Mouse (Mus musculus) urinary bladder, adult 2 months (tissue): Measurements from ENCODE around the gene Lrp4. TPM values are rescaled to one million over a fixed set of nuclear protein-coding genes. Genes with fewer than 3 reads are reported as not detected.

ENCODE experiments used
- DNase-seq: peaks from one replicate; pipeline ENCODE4 v3.0.0; 2022; ENCODE audit warnings: low spot score
- polyA plus RNA-seq: library from polyadenylated mRNA; depleted of rRNA; stranded (reverse); fragments of >200 nt; gene quantifications from 2 replicates; pipeline ENCODE4 v1.2.3, GENCODE M21; 2012

Gene Lrp4
- polyA plus RNA-seq, 1 experiment, result 4.4 TPM

DNA sequence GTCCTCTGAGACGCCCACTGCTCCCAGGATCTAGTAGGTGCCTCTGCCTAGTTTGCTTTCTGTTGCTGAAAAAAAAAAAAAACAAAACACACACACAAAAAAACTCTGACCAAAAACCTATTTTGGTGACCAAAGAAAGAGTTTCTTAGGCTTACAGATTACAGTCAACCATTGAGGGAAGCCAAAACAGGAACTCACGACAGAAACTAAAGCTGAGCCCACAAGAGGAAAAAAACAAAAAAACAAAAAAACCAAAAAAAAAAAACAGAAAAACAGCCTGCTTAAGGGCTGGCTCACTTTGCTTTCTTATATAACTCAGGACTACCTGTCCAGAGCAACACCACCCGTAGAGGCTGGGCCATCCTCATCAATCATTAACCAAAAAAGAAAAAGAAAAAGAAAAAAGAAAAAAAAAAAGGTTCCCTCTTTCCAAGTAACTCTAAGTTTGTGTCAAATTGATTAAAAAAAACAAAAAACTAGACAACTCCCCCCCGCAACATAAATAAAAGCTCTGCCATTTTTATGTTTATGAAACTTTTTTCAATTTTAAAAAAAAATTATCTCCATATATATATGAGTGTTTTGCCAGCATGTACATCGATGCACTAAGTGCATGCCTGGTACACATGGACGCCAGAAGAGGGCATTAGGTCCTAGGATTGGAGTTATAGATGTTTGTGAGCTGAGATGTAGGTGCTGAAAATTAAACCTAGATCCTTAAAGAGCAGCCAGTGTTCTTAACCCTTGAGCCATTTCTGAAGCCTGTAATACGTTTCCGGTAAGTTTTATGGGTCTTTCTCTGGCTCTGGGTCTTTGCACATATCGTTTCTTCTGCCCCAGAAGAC, 3.9 kb upstream of the Lrp4 start:
- no peak for DNase-seq

DNA sequence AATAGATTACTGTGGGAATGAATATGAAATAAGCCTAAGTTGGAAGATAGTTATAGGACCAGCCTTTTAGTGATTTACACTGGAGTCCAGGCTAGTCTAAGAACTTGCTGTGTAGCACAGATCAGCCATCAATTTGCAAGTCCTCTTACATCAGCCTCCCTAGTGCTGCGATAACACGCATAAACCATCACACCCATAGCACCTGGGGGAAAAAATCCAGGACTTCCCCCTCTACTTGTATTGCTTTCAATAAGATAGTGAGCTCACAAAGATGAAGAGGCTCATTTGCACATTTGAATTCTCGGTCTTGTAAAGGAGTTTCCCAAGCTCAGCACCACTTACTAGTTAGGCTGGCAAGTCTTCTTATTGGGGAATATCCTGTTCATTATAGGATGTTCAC, 2.9 kb upstream of the Lrp4 start:
- DNase-seq, result no peak

- no peak for DNase-seq
Observed at GRCm38 (mm10) chr2:91455826-91456225, 1.5 kb upstream of the Lrp4 start.

DNA sequence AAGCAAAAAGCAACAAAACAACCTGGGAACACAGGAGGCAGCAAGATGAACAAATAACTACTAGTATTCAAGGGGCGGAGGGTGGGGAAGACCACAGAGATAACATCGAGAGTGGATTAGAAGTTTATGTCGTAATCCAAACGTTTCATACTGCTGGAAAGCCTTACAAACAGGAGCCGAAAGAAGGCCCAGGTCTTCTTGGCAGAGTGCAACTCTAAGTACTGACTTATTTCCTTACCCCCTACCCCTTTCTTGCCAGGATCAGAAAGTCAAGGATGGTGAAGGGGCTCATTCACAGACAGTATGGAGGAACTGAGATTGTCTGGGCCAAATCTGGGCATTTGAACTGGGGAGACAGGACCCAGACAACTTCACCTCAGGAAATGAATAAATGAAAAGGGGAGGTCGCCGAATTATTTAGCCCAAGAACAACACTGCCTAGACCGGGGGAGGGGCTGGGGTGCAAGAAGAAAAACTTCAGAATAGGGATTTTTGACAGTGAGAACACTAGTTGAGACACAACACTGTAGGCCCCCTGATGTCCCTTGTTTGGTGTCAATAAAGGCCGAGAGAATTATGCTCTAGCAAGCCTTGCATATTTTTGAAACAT, 715 bp upstream of the Lrp4 start:
- no peak for DNase-seq

GRCm38 (mm10) chr2:91457656-91458251, 443 bp downstream of the Lrp4 start:
- DNase-seq, result no peak

DNA sequence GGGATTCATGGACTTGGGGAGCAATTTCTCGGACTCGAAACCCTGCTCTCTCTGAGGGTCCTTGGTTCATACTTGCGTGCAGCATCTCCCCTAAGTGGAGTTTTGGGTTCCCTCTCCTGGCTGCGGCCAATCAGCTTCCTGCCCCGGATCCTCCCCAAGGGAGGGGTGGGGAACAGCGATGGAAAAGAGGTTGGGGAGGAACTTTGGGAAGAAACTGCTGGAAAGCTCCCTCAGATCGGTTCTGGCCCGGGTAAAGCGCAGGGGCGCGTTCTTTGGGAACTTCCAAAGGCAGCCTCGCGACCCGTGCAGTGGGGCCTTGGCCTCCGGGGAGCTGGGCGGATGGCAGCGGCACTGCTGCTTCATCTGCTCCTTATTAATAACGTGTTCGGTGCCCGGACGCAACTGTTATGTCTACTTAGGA, 951 bp downstream of the Lrp4 start:
- DNase-seq, result no peak

GRCm38 (mm10) chr2:91458673-91459391, 1.5 kb downstream of the Lrp4 start:
- no peak for DNase-seq

DNA sequence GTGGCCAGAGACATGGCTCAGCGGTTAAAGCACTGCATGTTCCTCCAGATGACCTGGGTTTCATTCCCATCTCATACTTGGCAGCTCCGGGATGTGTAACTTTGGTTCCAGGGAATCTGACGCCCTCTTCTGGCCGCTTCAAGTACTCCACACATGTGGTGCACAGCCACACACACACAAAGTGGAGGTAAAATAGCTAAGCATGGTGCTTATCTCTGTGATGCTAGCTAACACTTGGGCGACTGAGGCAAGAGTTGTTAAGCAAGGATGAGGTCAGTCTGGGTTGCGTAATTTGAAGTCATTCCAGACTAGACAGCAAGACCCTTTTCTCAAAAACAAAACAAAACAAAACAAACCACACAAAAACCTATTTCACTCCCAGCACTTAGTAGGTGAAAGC, 2.8 kb downstream of the Lrp4 start:
- DNase-seq, result no peak

DNA sequence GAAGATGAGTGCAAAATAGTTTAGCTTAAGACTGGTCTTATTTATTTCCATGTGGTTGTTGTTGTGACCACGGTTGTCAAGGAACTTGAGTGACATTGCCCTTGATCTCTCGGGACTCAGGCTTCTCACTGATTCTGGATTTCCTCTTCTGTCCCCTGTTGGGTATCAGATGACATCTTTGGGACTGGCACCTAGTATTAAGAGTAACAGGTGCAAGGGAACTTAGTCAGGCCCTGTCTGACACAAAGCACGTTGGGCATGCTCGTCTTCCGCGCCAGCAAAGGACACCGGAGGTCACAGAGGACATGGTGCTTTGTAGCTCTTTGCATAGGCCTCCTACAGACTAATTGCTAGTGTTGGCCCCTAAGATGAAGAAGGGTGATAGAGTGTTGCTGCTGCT, 3.5 kb downstream of the Lrp4 start:
- no peak for DNase-seq

DNA sequence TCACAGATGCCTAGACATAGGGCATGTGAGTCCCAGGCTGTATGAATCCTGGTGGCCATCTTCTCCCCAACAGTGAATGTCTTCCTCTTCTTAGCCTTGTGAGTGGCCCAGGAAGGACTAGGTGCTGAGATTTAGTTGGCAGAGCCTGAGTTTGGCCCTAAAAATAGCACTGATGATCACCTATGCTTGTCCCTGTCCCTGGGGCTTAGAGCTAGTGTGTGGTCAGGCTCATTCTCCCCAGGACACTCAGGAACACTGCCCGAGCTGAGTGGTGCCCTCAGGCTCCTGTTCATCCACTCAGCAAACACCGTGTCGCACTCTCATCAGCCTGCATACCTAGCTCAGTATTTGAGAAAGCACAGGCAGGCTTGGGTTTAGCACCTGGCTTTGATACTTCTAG, 4.0 kb downstream of the Lrp4 start:
- no peak for DNase-seq

GRCm38 (mm10) chr2:91462196-91462595, 4.9 kb downstream of the Lrp4 start:
- no peak for DNase-seq

DNA sequence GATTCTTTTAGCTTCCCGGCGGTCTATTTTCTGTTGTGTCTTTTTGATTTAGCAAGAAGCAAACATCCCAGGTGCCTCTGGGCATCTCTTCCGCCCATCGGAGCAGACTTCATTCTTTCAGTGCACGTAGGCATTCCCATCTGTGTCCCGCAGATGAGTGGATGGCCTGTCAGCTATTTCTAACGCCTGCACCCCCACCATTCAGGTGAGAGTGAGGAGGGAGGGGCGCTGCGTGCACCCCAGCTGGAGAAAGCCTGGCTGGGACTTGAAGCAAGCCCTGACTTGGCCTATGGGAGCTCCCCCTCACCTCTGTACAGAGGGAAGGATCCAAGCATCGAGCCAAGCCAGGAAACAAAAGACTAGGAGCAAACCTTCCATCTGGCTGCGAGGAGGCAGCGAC, 5.4 kb downstream of the Lrp4 start:
- DNase-seq, result no peak

- no peak for DNase-seq
Observed at GRCm38 (mm10) chr2:91465934-91466333, 8.6 kb downstream of the Lrp4 start.

GRCm38 (mm10) chr2:91467613-91468012, 10.3 kb downstream of the Lrp4 start:
- DNase-seq, result no peak

- no peak for DNase-seq
Observed at GRCm38 (mm10) chr2:91470055-91470647, 12.8 kb downstream of the Lrp4 start.

DNA sequence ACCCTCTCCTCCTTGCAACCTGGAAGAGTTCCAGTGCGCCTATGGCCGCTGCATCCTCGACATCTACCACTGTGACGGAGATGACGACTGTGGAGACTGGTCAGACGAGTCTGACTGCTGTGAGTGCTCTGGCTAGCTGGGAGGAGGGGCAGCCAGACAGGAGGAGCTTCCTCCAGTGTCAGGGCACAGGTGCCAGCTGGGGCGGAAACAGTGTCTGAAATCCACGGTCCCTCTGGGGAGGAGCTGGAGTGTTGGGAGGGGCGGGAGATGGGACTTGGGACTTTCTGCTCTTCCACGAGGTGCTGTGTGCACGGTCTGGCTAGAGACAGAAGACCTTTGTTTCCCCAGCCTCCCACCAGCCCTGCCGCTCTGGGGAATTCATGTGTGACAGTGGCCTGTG, 17.0 kb downstream of the Lrp4 start:
- DNase-seq, result no peak

DNA sequence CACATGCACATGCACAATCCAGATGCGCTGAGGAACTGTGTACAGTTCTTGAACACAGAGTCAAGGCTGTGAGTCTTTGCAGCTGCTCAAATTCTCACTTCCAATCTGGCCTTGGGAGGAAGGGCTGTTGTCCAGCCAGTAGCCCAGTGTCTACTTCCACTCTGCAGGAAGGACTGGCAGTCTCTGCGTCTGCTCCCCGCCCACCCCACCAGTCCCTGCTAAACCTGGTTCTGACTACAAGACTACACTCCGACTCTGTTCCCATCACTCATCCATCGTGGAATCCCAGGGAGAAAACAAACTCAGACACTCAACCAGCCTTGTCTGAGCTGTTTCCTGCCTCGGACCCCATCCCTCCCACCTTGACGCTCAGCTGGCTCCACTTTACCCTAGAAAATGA, 18.5 kb downstream of the Lrp4 start:
- DNase-seq, result no peak

DNA sequence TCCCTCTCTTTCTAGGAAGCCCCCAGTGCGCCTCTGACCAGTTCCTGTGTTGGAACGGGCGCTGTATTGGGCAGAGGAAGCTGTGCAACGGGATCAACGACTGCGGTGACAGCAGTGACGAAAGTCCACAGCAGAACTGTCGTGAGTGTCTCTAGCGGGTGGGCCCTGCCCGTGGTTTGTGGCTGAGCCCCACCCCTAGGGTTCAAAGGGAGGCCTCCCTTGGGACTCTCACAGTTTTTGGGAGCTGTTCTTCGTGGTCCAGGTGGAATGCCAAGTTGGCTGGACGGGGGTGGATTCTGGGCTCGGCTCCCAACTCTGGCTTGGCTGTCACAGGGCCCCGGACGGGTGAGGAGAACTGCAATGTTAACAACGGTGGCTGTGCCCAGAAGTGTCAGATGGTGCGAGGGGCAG, 18.9 kb downstream of the Lrp4 start:
- no peak for DNase-seq

GRCm38 (mm10) chr2:91476841-91477240, 19.5 kb downstream of the Lrp4 start:
- no peak for DNase-seq

DNA sequence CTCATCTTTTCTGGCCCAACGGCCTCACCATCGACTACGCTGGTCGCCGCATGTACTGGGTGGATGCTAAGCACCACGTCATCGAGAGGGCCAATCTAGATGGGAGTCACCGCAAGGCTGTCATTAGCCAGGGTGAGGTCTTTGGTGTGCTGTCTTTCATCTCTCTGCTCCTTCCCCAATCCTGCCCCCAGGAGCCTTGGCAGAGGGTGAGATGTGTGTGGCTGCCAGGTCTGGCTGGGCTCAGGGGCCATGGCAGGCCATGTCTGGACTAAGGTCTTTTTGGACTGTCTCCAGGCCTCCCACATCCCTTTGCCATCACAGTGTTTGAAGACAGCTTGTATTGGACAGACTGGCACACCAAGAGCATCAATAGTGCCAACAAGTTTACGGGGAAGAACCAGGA, 23.1 kb downstream of the Lrp4 start:
- DNase-seq, result no peak

- DNase-seq, result no peak
Observed at GRCm38 (mm10) chr2:91480805-91481514, 23.6 kb downstream of the Lrp4 start.
